ENCODE assay signal across 14 mouse cellular contexts in the genomic region with DNA sequence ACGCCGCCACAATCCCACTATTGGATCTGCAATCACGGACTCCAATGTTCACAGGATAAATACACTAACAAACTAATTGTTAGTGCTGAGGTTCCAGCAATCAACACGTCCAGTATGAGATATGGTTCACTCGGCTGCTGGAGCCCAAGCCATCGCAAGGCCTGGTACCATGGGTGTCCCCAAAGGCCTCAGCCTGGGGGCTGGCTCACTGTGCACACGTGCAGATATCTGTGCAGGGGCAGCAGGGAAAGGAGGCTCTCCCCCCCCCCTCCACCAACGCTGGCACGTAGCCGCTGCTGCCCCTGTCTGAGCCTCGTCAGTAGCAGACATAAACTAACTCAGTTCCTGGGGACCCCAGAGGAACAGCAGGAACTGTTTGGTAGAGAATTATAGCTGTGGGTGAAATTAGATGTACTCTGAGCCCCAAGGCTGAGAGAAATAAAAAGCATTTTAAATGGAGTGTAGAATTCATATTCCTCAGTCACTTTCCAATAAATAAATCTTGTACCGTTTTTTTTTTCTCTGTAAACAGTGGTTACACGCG.
"Had no signal": no experiment of that assay in that cellular context is flagged by ENCODE, and none has a peak within 500 bp of the region (broad histone marks: within the 10 kb centered on the region; RNA-seq: fewer than 3 reads in every experiment).

No protein-coding gene starts in this region.

- H3K4me3 ChIP-seq: kidney, embryonic 15.5 days; left cerebral cortex, adult 2 months; limb, embryonic 12.5 days; myocyte; neural tube, embryonic 12.5 days had no signal

- ATAC-seq: intestine, embryonic 16.5 days had no signal

- H3K9ac ChIP-seq: kidney, embryonic 15.5 days; limb, embryonic 12.5 days; liver, embryonic 14.5 days; neural tube, embryonic 12.5 days had no signal

- DNase-seq: kidney, adult 2 months; kidney, postnatal 25 days; liver; lung, adult 18-20 months; right cerebral cortex, adult 18-20 months; right cerebral cortex, postnatal 25 days had no signal

- H3K27me3 ChIP-seq: kidney, embryonic 15.5 days; neural tube, embryonic 12.5 days had no signal

- H3K27ac ChIP-seq: kidney, embryonic 15.5 days; left cerebral cortex, adult 2 months; limb, embryonic 12.5 days; liver, embryonic 14.5 days; stomach, postnatal 0 days had no signal

- H3K36me3 ChIP-seq: kidney, embryonic 15.5 days; limb, embryonic 12.5 days; neural tube, embryonic 12.5 days had no signal

- H3K9me3 ChIP-seq: kidney, embryonic 15.5 days; limb, embryonic 12.5 days; neural tube, embryonic 12.5 days had no signal

- H3K4me2 ChIP-seq: kidney, embryonic 15.5 days; limb, embryonic 12.5 days; neural tube, embryonic 12.5 days had no signal
